Mouse (Mus musculus) CH12.LX (cell line): ENCODE measurements around the gene Tbc1d14. TPM values are rescaled to one million over a fixed set of nuclear protein-coding genes. Genes with fewer than 3 reads are reported as not detected.

ENCODE experiments used
- DNase-seq: peaks from one replicate; pipeline ENCODE4 v3.0.0-alpha.2; 2013; ENCODE audit errors: extremely low read depth
- H3K27ac ChIP-seq: 2 replicates; pipeline ENCODE4 v1.5.1; 2012; ENCODE audit warnings: low read depth, mild to moderate bottlenecking, control low read depth, moderate library complexity; ENCODE audit not compliant: insufficient read depth
- H3K27me3 ChIP-seq: replicated peaks from 2 replicates; pipeline ENCODE3; 2012; ENCODE audit warnings: inconsistent platforms
- H3K36me3 ChIP-seq, 2 experiments: replicated peaks in 1 of 2; 2 replicates each; pipeline versions ENCODE3 to v1.6.1; 2012; ENCODE audit warnings: inconsistent platforms in 1 of 2, low read length in 1 of 2, mild to moderate bottlenecking in 1 of 2, mixed read lengths in 1 of 2, moderate library complexity in 1 of 2; ENCODE audit not compliant: control insufficient read depth in 1 of 2, insufficient read depth in 1 of 2
- H3K4me1 ChIP-seq, 2 experiments: 2 replicates each; pipeline ENCODE4 v1.6.1; 2012; ENCODE audit warnings: inconsistent platforms in 1 of 2, moderate library complexity in 1 of 2; ENCODE audit not compliant: insufficient read depth in 2 of 2, control insufficient read depth in 1 of 2
- H3K4me2 ChIP-seq: 2 replicates; pipeline ENCODE4 v1.6.1; 2012; ENCODE audit warnings: low read depth, mild to moderate bottlenecking, control low read depth; ENCODE audit not compliant: poor library complexity, insufficient read depth, severe bottlenecking
- H3K4me3 ChIP-seq, 3 experiments: fragments of 150-350 bp in 1 of 3; sonication (generic) in 1 of 3; replicated peaks in 1 of 3; 2 replicates each; pipeline versions ENCODE3 to v1.5.1; 2011 to 2012; ENCODE audit warnings: low read depth in 2 of 3, low read length in 2 of 3, mild to moderate bottlenecking in 2 of 3, moderate library complexity in 2 of 3, control low read depth in 1 of 3, improper control_type of control experiment in 1 of 3, inconsistent platforms in 1 of 3, mixed read lengths in 1 of 3; ENCODE audit not compliant: poor library complexity in 1 of 3
- H3K79me2 ChIP-seq: replicated peaks from 2 replicates; pipeline ENCODE4 v1.6.1; 2012; ENCODE audit warnings: mild to moderate bottlenecking, moderate library complexity; ENCODE audit not compliant: control insufficient read depth, poor library complexity, insufficient read depth, severe bottlenecking; ENCODE audit errors: extremely low read depth
- H3K9ac ChIP-seq: 2 replicates; pipeline ENCODE4 v1.6.1; 2012; ENCODE audit warnings: low read depth, mild to moderate bottlenecking, control low read depth, moderate library complexity; ENCODE audit not compliant: insufficient read depth
- H3K9me3 ChIP-seq: replicated peaks from 2 replicates; pipeline ENCODE3; 2012; ENCODE audit warnings: low read length, inconsistent platforms, mixed read lengths
- EP300 ChIP-seq: IDR thresholded peaks from 2 replicates; pipeline ENCODE4 v1.6.1; 2011; ENCODE audit warnings: low read length, improper control_type of control experiment
- ETS1 ChIP-seq: conservative IDR thresholded peaks from 2 replicates; pipeline ENCODE4 v1.6.1; 2012; ENCODE audit warnings: low read depth, mild to moderate bottlenecking, inconsistent platforms, low read length, improper control_type of control experiment, moderate library complexity
- HCFC1 ChIP-seq: IDR thresholded peaks from 2 replicates; pipeline ENCODE4 v1.6.1; 2012; ENCODE audit warnings: low read depth, mild to moderate bottlenecking, inconsistent platforms, low read length, improper control_type of control experiment
- IRF4 ChIP-seq: IDR thresholded peaks from 2 replicates; pipeline ENCODE4 v1.6.1; 2014; ENCODE audit warnings: low read depth, mild to moderate bottlenecking, inconsistent platforms, low read length, improper control_type of control experiment
- JUN ChIP-seq: IDR thresholded peaks from 2 replicates; pipeline ENCODE4 v1.6.1; 2011; ENCODE audit warnings: low read depth, mild to moderate bottlenecking, low read length, improper control_type of control experiment, moderate library complexity; ENCODE audit not compliant: insufficient read depth
- KAT2A ChIP-seq: IDR thresholded peaks from 2 replicates; pipeline ENCODE4 v1.6.1; 2012; ENCODE audit warnings: low read length, improper control_type of control experiment, inconsistent platforms; ENCODE audit not compliant: insufficient replicate concordance
- MAFK ChIP-seq: IDR thresholded peaks from 2 replicates; pipeline ENCODE4 v1.6.1; 2011; ENCODE audit warnings: low read length, improper control_type of control experiment; ENCODE audit not compliant: insufficient replicate concordance
- MAX ChIP-seq: IDR thresholded peaks from 2 replicates; pipeline ENCODE4 v1.6.1; 2011; ENCODE audit warnings: low read length, improper control_type of control experiment
- MYC ChIP-seq: IDR thresholded peaks from 2 replicates; pipeline ENCODE4 v1.6.1; 2011; ENCODE audit warnings: low read depth, mild to moderate bottlenecking, improper control_type of control experiment, low read length
- POLR2AphosphoS2 ChIP-seq: IDR thresholded peaks from 2 replicates; pipeline ENCODE4 v1.6.1; 2011; ENCODE audit warnings: low read depth, low read length, improper control_type of control experiment
- RCOR1 ChIP-seq: conservative IDR thresholded peaks from 2 replicates; pipeline ENCODE4 v1.6.1; 2012; ENCODE audit warnings: low read depth, mild to moderate bottlenecking, inconsistent platforms, low read length, improper control_type of control experiment
- SIN3A ChIP-seq: IDR thresholded peaks from 2 replicates; pipeline ENCODE4 v1.6.1; 2012; ENCODE audit warnings: low read length, improper control_type of control experiment, inconsistent platforms
- SMC3 ChIP-seq: IDR thresholded peaks from 2 replicates; pipeline ENCODE4 v1.6.1; 2011; ENCODE audit warnings: low read depth, low read length, improper control_type of control experiment
- TCF12 ChIP-seq: IDR thresholded peaks from 2 replicates; pipeline ENCODE4 v1.6.1; 2014; ENCODE audit warnings: low read depth, mild to moderate bottlenecking, inconsistent platforms, low read length, improper control_type of control experiment
- USF2 ChIP-seq: conservative IDR thresholded peaks from 2 replicates; pipeline ENCODE4 v1.6.1; 2011; ENCODE audit warnings: low read depth, low read length, improper control_type of control experiment
- ZNF384 ChIP-seq: IDR thresholded peaks from 2 replicates; pipeline ENCODE4 v1.6.1; 2012; ENCODE audit warnings: low read depth, low read length, improper control_type of control experiment, inconsistent platforms
- dilution Hi-C: fragments of 300-500 bp; cut with MboI; formaldehyde crosslinking; loops from 2 replicates; pipeline ENCODE4 v1.14.3; 2020; ENCODE audit warnings: low sequenced_read_pairs; ENCODE audit not compliant: extremely low pct_unique_long_range_greater_than_20kb, extremely low pct_ligation_motif_present
- in situ Hi-C: fragments of 300-500 bp; cut with MboI; formaldehyde crosslinking; loops from 3 replicates; pipeline ENCODE4 v1.14.3; 2019; ENCODE audit warnings: low sequenced_read_pairs, low pct_ligation_motif_present, low pct_unique_long_range_greater_than_20kb, mixed read lengths
- polyA plus RNA-seq: library from polyadenylated mRNA; unstranded; fragments of >175 nt; gene quantifications from 2 replicates; pipeline ENCODE4 v1.2.1, GENCODE M21; 2012; ENCODE audit warnings: low read depth; ENCODE audit not compliant: insufficient read length
- total RNA-seq, 2 experiments: library from RNA; depleted of rRNA; stranded (reverse); fragments of 300-350 nt in 1 of 2; fragments of >200 nt in 1 of 2; gene quantifications; 2 replicates each; pipeline ENCODE4 v1.2.3; 2012 to 2014

The Tbc1d14 gene
- total and polyA plus RNA-seq, 3 experiments: 5.7 to 29.1 (median 10.1) TPM

- dilution Hi-C loops: no loop called here
- Histone ChIP-seq H3K4me1 (peaks cover 21 to 80% of the 10 kb centered on the region in 2 experiments), H3K36me3 (peaks cover 25 to 43% of the 10 kb centered on the region in 2 experiments), H3K4me3 (no peak overlapping the region), H3K4me2 (peak overlapping the region; percentile 8; the same call in 1 of the 2 replicates), H3K79me2 (peaks cover 19% of the 10 kb centered on the region), H3K9ac (0 out of 2 replicates have a peak overlapping the region, but pooled peaks have one; percentile 27), H3K27me3 (no peaks in the 10 kb centered on the region), H3K27ac (peak overlapping the region; percentile 30), H3K9me3 (peaks cover 15% of the 10 kb centered on the region)
- no peak for DNase-seq
- no peak for TF ChIP-seq KAT2A
- TF ChIP-seq MAFK: no peak
- no peak for TF ChIP-seq RCOR1
- no peak for TF ChIP-seq EP300
- TF ChIP-seq MYC: no peak
- no peak for TF ChIP-seq ETS1
- TF ChIP-seq POLR2AphosphoS2: no peak
- no peak for TF ChIP-seq USF2
- TF ChIP-seq MAX: no peak
- no peak for TF ChIP-seq IRF4
- in situ Hi-C loops: no loop called here
Measured at GRCm38 (mm10) chr5:36573354-36573753, 19.7 kb downstream of the Tbc1d14 start.

GRCm38 (mm10) chr5:36571371-36571770 is 21.7 kb downstream of the Tbc1d14 start:
- H3K27me3 ChIP-seq: no peaks in the 10 kb centered on the region
- dilution Hi-C loops: no loop called here
- H3K4me3 ChIP-seq: no peak overlapping the region
- no peak overlapping the region for H3K9ac ChIP-seq
- H3K9me3 ChIP-seq: peaks cover 15% of the 10 kb centered on the region
- H3K79me2 ChIP-seq: peaks cover 21% of the 10 kb centered on the region
- peaks cover 28 to 54% of the 10 kb centered on the region in 2 experiments for H3K36me3 ChIP-seq
- peaks cover 21 to 80% of the 10 kb centered on the region in 2 experiments for H3K4me1 ChIP-seq
- no peak overlapping the region for H3K27ac ChIP-seq
- no peak overlapping the region for H3K4me2 ChIP-seq
- no peak for TF ChIP-seq HCFC1
- TF ChIP-seq ZNF384: no peak
- no peak for TF ChIP-seq USF2
- no peak for TF ChIP-seq TCF12
- TF ChIP-seq SMC3: no peak
- no peak for TF ChIP-seq JUN
- no peak for TF ChIP-seq SIN3A
- TF ChIP-seq, all 38 proteins: peak for 0
- in situ Hi-C loops: no loop called here
- DNase-seq: no peak
